Mouse (Mus musculus) heart, adult 2 months (tissue): Measurements from ENCODE around the gene Stac2. TPM values are rescaled to one million over a fixed set of nuclear protein-coding genes. Genes with fewer than 3 reads are reported as not detected.

Source experiments
- DNase-seq, 2 experiments: peaks; one replicate each; pipeline ENCODE4 v3.0.0; 2021
- H3K27ac ChIP-seq: fragments of 200-600 bp; 2 replicates; pipeline ENCODE4 v1.8.1; 2022
- H3K27me3 ChIP-seq: fragments of 200-500 bp; 2 replicates; pipeline ENCODE4 v1.6.1; 2012; ENCODE audit warnings: mild to moderate bottlenecking, low read length, inconsistent platforms, mixed read lengths; ENCODE audit not compliant: control insufficient read depth, insufficient read depth
- H3K36me3 ChIP-seq: fragments of 200-500 bp; 2 replicates; pipeline ENCODE4 v1.6.1; 2012; ENCODE audit warnings: low read length, inconsistent platforms; ENCODE audit not compliant: control insufficient read depth, insufficient read depth
- H3K4me1 ChIP-seq: fragments of 200-500 bp; 2 replicates; pipeline ENCODE4 v1.6.1; 2011; ENCODE audit warnings: low read length; ENCODE audit not compliant: control insufficient read depth, insufficient read depth
- H3K4me3 ChIP-seq: fragments of 200-600 bp; 2 replicates; pipeline ENCODE4 v1.8.1; 2022
- H3K79me2 ChIP-seq: fragments of 200-500 bp; replicated peaks from 2 replicates; pipeline ENCODE4 v1.6.1; 2012; ENCODE audit warnings: mild to moderate bottlenecking, inconsistent platforms, low read length, moderate library complexity, mixed read lengths; ENCODE audit not compliant: control insufficient read depth, insufficient read depth
- H3K9ac ChIP-seq: fragments of 200-500 bp; 2 replicates; pipeline ENCODE4 v1.6.1; 2012; ENCODE audit warnings: low read depth, mild to moderate bottlenecking, control low read depth, inconsistent platforms, low read length, mixed read lengths
- CTCF ChIP-seq: fragments of 200-600 bp; IDR thresholded peaks from 2 replicates; pipeline ENCODE4 v1.8.1; 2022; ENCODE audit warnings: antibody characterized with exemption, mild to moderate bottlenecking, moderate library complexity
- EP300 ChIP-seq: fragments of 200-500 bp; IDR thresholded peaks from 2 replicates; pipeline ENCODE4 v1.6.1; 2011; ENCODE audit warnings: low read depth, low read length, control low read depth; ENCODE audit not compliant: insufficient read depth
- POLR2A ChIP-seq: fragments of 200-500 bp; IDR thresholded peaks from 2 replicates; pipeline ENCODE4 v1.6.1; 2011; ENCODE audit warnings: mild to moderate bottlenecking, low read depth, low read length, control low read depth; ENCODE audit not compliant: insufficient read depth
- WGBS: fragments of 180-500 bp; shearing (Covaris S2); methylation state at CpG from one replicate; pipeline ENCODE4 v1.1.7; 2018; 5-methylcytosine and 5-hydroxymethylcytosine counted together
- intact Hi-C: fragments of 180-260 bp; cut with DNase I; formaldehyde crosslinking; loops from one replicate; pipeline ENCODE4 v1.15.1; 2025
- polyA plus RNA-seq: library from polyadenylated mRNA; depleted of rRNA; stranded (reverse); fragments of >200 nt; gene quantifications from 2 replicates; pipeline ENCODE4 v1.2.3, GENCODE M21; 2012
- total RNA-seq, 2 experiments: library from RNA; stranded (reverse); gene quantifications; 2 replicates each; pipeline ENCODE4 v1.2.3; 2021

Stac2 gene
- total and polyA plus RNA-seq, 3 experiments: 0.10 to 0.35 (median 0.20) TPM

DNA sequence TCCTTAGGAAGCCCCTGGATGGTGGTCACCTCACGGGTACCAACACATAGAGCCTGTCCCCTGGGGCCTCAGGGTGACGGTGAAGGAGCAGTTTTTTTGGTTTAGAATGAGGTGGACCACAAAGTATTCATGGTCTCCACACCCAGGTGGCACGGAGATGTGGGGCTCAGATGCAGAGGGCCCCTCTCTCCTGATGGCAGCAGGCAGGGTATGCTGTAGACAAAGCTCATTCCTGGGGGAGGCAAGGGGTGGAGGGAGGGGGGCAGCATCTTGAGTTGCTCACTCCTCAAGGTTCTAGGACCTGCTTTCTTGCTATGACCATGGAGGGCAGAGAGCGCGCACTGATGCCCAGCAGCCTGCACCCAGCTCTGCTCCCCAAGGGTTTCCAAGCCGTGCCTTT lies 51.3 kb downstream of the Stac2 start:
- no peak overlapping the region for H3K27ac ChIP-seq
- intact Hi-C loops: no loop called here
- H3K27me3 ChIP-seq: no peaks in the 10 kb centered on the region
- no peak for DNase-seq
- H3K4me1 ChIP-seq: peaks cover 4% of the 10 kb centered on the region
- no peaks in the 10 kb centered on the region for H3K79me2 ChIP-seq
- TF ChIP-seq CTCF: no peak
- no peak for TF ChIP-seq EP300
- no peak for TF ChIP-seq POLR2A
- H3K36me3 ChIP-seq: no peaks in the 10 kb centered on the region
- no peak overlapping the region for H3K9ac ChIP-seq
- H3K4me3 ChIP-seq: no peak overlapping the region
- 67% methylated on average over 6 of the region's 6 CpGs for WGBS

DNA sequence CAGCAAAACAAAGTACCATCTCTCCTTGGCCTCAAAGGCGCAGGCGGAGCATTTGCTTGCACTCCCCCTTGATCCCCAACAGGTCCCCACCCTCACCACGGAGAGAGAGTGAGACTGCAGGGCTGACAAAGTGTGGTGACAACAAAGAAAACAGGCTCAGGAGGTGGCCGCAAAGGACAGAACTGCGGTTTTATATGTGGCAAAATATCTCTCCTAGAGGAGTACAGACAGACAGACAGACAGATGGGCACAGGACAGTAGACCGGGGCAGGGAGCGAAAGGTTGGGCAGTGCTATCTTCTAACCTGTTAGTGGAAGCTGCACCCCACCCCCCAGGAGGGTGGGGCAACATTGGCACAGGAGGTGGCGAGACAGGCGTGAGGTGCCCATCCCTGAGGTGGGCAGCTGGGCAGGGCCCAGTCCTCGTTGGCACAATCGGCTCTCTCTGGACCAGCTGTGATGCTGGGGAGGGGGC lies 51.9 kb downstream of the Stac2 start:
- 48% methylated on average over 11 of the region's 11 CpGs for WGBS
- Histone ChIP-seq H3K4me3 (no peak overlapping the region), H3K79me2 (no peaks in the 10 kb centered on the region), H3K27me3 (no peaks in the 10 kb centered on the region), H3K36me3 (no peaks in the 10 kb centered on the region), H3K4me1 (peaks cover 4% of the 10 kb centered on the region), H3K27ac (no peak overlapping the region), H3K9ac (no peak overlapping the region)
- TF ChIP-seq CTCF (no peak), POLR2A (no peak), EP300 (no peak)
- DNase-seq: no peak
- intact Hi-C loops: no loop called here

DNA sequence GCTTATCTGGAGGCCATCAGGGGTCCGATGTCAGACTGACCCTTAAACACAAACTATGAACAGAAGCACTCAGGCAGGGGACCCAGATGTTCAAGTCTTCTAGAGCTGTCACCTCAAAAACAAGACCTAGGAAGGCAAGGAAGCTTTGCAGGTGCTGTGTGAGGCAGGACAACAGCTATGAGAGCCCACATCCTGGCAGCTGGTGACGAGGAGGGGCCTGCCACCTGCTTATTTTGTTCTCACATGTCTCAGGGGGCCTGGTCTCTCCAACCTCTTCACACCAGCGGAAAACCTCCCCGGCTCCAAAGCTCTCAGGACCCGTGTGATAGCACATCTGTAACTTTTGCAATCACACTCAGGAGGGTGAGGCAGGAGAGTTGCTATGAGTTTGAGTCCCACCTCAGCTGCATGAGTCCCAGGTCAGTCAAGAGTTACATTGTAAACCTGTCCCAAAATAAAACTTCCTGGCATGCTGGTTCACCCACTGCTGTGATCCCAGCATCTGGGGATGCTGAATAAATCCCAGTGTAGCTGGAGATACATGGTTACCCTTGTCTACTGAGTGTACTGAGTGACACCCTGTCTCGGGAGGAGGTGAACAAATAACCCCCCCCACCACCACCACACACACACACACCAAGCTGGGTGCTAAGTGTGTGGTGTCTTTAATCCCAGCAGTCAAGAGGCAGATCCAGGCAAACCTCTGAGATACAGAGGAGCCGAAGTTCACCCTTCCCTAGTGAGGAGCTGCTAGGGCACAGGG lies 52.7 kb downstream of the Stac2 start:
- peak in 1 of 2 experiments; percentile 44 for DNase-seq

DNA sequence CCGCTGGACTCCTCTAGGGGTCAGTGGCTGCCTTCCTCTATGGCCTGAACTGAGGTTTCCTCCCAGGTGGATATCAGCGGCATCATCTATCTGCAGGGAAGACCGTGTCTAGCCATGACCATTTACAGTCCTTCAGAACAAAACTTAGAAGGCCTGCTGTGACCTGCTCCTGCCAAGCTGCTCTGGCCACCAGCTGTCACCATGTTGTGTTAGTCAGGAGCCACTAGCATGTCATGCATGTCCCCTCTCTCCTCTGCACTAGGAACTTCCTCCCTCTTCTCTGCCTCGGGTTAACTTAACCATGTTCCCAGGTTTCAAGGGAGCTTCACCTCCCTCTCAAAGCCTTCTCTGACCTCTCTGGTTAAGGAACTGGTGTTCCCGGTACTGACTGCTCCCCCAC lies 53.5 kb downstream of the Stac2 start:
- no peak for DNase-seq
- no peak for TF ChIP-seq CTCF
- no peak for TF ChIP-seq EP300
- TF ChIP-seq POLR2A: 0 out of 2 replicates have a peak, but pooled peaks have one; percentile 16
- Histone ChIP-seq H3K9ac (no peak overlapping the region), H3K79me2 (no peaks in the 10 kb centered on the region), H3K36me3 (no peaks in the 10 kb centered on the region), H3K4me1 (peaks cover 1% of the 10 kb centered on the region; the same call in 1 of the 2 replicates), H3K4me3 (no peak overlapping the region), H3K27ac (no peak overlapping the region), H3K27me3 (no peaks in the 10 kb centered on the region)
- 49% methylated on average over 5 of the region's 5 CpGs for WGBS
- intact Hi-C loops: no loop called here

More for the DNA sequence above, 52.7 kb downstream of the Stac2 start:
- TF ChIP-seq POLR2A (no peak), EP300 (no peak), CTCF (no peak)
- intact Hi-C loops: no loop called here
- Histone ChIP-seq H3K4me1 (peaks cover 3% of the 10 kb centered on the region), H3K27ac (no peak overlapping the region), H3K27me3 (no peaks in the 10 kb centered on the region), H3K4me3 (no peak overlapping the region), H3K9ac (no peak overlapping the region), H3K79me2 (no peaks in the 10 kb centered on the region), H3K36me3 (no peaks in the 10 kb centered on the region)
- WGBS: 33% methylated on average over 7 of the region's 7 CpGs

DNA sequence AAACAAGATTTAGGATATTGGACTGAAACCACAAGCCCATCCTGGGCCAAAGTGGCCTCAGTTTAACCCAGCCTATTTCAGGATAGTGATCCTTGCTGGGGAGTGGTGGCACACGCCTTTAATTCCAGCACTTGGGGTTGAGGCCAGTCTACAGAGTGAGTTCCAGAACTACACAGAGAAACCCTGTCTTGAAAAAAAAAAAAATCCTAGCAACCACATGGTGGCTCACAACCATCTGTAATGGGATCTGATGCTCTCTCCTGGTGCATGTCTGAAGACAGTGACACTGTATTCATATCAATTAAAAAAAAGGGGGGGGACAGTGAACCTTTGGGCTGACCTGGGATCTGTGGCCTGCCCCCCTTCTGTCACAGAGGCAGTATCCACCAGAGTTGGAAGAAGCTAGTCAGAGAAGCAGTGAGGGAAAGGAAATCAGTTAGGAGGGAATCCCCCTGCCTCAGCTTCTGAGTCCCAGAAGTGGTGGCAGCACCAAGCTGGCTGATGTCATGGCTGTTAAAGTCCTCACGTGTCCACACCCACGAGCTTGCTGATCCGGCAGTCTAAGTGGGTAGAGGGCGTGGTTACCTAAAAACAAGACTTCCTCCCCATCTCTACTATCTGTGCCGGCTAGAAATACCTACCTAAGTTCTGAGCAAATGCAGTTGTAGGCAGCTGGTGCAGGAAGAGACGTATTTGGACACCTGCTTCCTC lies 54.2 kb downstream of the Stac2 start:
- peaks cover 4% of the 10 kb centered on the region for H3K4me1 ChIP-seq
- intact Hi-C loops: no loop called here
- DNase-seq: no peak
- no peak overlapping the region for H3K9ac ChIP-seq
- 40% methylated on average over 7 of the region's 7 CpGs for WGBS
- H3K27ac ChIP-seq: no peak overlapping the region
- no peaks in the 10 kb centered on the region for H3K36me3 ChIP-seq
- H3K79me2 ChIP-seq: no peaks in the 10 kb centered on the region
- H3K4me3 ChIP-seq: no peak overlapping the region
- TF ChIP-seq CTCF (no peak), POLR2A (no peak), EP300 (no peak)
- no peaks in the 10 kb centered on the region for H3K27me3 ChIP-seq
